Mouse (Mus musculus) liver, adult (tissue): ENCODE data around the gene Wdpcp.

ENCODE experiments used
- GATA4 ChIP-seq: IDR thresholded peaks from 2 replicates; pipeline ENCODE4 v1.6.1; 2014; ENCODE audit warnings: mild to moderate bottlenecking, low read length; ENCODE audit not compliant: insufficient replicate concordance

Wdpcp gene

GRCm38 (mm10) chr11:21864516-21864915 is 292.5 kb downstream of the Wdpcp start:
- TF ChIP-seq GATA4 = no peak

GRCm38 (mm10) chr11:21868675-21869074 is 296.6 kb downstream of the Wdpcp start:
- no peak for TF ChIP-seq GATA4

- TF ChIP-seq GATA4 = no peak
Observed at GRCm38 (mm10) chr11:21870863-21871262, 298.8 kb downstream of the Wdpcp start.

- no peak for TF ChIP-seq GATA4
Observed at GRCm38 (mm10) chr11:21871728-21872127, 299.7 kb downstream of the Wdpcp start.

- TF ChIP-seq GATA4 = no peak
Observed at GRCm38 (mm10) chr11:21875077-21875476, 303.0 kb downstream of the Wdpcp start.

- no peak for TF ChIP-seq GATA4
Observed at GRCm38 (mm10) chr11:21894696-21895095, 322.7 kb downstream of the Wdpcp start.

GRCm38 (mm10) chr11:21922531-21922930 is 350.5 kb downstream of the Wdpcp start:
- no peak for TF ChIP-seq GATA4
